Mouse (Mus musculus) kidney, adult 9 months (tissue): Measurements from ENCODE around the gene Asap3.

Experiments used
- DNase-seq: peaks from one replicate; pipeline ENCODE4 v3.0.0; 2022

Asap3 gene

DNA sequence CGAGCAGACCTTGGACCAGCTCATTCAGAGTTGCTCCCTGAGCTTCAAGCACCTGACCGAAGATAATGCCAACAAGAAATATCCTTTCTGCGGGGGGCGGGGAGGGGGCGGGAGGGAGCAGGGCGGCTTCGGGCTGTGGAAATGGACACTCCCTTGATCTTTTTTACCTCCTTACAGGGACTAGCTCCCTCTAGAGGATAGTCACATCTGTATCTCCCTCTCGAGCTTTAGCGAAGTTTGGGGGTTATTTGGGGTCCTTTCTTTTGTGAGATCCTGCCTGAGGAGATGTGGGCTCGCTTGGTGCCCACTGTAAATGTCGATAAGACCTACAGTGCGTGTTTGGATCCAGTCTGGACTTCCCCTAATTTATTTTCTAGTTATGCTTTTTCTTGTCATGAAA is 24.8 kb upstream of the Asap3 start:
- DNase-seq, result no peak

DNA sequence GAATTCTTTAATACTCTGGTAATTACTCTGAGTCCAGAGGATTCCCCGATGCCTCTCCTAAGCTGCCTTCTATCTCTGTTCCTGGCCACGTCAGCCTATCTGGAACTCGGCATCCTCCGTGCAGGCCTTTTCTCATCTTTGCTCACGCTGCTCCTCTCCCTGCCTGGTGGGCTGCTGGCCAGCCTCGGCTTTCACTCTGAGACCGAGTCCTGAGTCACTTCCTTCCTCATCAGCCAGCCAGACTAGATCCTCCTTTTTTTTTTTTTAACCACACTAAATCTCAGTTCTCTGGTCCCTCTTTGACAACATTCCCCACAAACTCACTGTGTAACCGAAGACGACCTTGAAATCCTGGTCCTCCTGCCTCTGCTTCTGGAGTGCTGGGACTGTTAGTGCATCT is 20.8 kb upstream of the Asap3 start:
- no peak for DNase-seq

DNA sequence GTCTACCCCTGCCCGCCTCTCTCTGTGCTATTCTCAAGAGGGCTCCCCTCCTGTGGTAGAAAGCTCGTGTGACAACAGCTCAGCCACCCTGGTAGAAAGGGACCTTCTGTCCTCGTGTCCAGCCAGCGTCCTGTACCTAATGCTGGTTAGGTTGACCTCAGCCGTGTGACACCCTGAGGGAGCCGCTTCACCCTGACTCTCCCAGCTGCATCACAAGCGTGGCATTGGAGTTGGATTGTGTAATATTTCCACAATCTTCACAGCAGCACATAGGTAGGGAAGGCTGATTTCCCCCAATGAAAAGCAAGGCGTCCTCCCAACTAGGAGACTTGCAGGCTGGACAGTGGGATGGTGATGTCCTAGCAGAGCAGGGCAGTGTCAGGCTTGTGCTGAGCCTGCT is 19.9 kb upstream of the Asap3 start:
- no peak for DNase-seq

DNA sequence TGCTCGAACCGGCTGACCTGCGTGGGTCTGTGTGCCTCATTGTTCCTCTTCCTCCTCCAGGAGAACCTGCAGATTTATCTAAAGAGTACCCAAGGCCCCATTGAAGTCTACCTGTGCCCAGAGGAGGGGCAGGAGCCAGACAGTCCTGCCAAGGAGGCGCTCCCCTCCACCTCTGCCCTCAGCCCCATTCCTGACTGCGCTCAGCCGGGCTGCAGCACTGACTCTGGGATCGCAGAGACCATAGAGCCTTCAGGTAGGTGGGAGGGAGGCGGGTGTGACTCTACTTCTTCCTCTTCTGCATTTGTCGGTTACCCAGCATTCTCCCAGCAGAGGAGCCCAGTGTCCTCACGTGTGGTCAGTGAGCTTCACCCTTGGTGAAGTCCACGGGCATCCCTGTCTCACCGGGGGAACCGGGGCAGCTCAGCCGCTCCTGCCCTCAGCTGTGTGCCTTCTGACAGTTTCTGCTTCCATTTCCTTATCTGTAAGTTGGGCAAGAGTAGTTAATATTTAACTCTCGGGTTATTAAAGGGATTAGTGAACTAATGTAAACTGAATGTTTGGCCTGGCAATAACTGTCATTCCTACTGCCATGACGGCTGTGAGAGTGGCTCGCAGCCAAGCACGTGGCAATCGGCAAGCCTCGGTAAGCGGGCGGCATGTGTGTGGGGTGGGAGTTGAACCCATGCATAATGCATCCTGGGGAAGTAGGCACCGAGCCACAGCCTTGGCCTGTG is 19.3 kb upstream of the Asap3 start:
- DNase-seq, result no peak

DNA sequence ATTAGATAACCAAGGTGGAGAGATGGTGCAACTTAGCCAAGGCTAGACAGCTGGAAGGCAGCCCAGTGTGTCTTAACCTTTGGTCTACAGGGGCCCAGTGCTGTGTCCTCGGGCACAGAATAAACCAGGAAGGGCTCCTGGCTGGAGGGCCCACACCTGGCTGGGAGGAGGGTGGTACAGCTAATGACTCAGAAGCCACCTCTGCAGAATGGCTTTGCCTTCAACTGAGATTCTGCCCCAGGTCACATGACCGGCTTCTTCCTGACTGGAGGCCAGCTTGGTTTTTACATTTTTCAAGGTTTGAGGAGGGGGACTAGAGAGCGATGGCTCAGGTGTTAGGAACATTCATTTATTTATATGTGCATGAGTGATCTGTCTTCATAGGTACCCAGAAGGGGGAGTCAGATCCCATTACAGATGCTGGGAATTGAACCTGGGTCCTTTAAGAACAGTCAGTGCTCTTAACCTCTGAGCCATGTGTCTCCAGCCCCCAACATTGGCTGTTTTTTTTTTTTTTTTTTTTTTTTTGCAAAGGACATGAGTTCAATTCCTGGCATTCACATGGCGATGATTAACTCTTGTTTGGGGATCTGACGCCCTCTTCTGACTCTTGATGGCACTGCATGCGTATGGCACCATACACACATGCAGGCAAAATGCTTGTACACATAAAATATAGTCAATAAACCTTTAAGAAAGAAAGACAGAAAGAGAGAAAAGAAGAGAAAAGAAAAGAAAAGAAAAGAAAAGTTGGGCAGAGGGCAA is 17.0 kb upstream of the Asap3 start:
- DNase-seq, result no peak

DNA sequence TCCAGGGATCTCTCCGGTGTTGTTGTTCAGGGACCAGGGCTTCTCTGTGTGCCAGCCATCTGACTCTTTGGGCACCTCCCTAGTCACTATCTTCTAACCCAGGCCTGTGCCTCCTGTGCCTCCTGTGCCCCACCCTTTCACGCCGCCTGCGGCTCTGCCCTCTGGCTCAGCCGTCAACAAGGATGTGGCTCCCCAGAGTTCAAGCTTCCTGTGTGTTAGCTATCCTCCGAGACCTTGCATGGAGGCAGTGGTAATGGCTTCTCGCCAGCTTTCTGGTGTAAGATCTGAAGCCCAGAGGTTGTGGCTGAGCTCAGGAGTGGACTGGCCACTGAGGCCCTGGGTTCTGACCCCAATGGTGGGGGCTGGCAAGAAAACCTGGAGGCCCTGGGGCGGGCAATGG is 16.3 kb upstream of the Asap3 start:
- no peak for DNase-seq

DNA sequence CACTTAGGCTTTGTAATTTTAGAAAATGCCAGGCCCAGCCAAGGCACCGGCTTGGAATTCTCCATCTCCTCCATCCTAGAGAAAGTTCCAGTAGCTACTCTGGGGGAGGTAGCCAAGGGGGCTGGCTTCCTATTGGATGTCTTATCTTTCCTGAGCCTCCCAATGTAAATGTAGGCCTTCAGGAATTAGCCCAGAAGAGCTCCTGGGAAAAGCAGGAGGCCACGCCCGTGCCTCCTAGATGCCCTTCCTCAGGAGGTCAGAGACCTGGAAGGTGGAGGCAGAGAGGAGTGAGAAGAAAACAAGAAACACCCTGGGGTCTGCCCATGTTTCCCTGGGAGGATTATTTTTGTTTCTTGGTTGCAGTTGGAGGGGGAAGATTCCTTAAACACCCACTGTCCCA is 12.6 kb upstream of the Asap3 start:
- DNase-seq, result no peak

DNA sequence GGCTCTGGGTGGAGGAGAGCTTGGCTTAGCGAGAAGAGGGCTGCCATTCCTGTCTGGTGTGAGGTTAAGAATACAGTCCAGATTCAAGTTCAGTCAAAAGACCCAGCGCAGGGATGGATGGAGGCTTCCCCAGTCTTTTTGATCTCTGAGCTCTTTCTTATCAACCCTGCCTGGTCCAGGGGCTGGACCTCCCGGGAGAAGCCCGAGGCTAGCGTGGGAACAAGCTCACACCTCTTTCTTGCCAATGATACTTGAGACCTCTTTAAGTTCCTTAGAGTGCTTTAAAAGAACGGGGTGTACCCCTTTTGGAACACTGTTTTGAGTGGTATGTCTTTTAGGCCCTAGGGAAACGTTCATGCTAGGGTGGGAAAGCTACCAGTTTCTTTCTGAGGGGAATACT is 11.1 kb upstream of the Asap3 start:
- DNase-seq, result no peak

DNA sequence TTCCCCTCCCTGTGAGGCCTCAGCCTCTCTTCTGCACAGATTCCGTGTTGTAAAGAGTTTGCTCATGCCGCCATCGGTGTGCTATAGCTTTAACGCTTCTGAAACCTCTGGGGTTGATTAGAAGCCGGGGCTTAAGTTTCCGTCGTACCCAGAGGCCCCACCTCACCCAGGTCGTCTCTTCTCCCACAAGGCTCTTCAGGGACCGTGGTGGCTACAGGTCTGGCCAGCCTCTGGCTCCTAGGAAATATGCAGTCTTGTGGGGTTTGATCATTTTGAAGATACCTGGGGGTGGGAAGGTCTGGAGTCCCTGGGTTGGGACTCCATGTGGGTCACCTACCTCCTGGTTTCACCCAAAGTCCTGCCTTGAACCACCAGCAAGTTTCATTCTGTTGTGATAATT is 10.5 kb upstream of the Asap3 start:
- DNase-seq, result no peak

DNA sequence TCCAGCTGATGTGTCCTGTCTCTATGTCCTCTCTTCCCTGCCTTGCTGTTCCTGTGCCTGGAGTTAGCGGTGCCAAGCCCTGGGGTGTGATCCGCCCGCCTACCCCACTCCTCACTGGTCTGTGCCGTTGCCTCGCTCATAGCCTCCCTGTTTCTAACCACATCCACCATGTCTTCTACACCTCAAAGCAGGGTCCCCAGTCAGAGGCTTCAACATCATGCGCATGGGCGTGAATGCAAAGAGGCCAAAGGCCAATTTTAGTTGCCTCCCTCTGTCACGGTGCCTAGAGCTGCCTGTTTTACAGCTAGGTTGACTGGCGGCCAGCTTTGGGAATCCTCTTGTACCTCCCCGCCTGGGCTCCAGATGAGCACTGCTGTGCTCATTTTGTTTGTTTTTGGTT is 10.0 kb upstream of the Asap3 start:
- no peak for DNase-seq

DNA sequence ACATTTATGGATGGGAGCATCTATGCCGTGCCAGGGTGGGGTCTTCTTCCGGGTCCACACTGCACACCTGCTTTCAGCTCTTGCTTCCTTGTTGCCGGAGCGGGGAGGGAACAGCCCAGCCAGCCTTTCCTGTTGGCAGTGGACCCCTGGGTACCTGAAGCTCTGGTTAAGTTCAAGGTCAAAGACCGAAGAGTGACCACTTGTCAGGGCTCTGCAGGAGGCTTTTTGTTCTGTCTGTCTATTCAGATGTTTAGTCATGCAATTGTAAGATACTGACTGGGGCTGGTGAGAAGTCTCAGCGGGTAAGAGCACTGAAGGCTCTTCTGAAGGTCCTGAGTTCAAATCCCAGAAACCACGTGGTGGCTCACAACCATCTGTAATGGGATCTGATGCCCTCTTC is 7.3 kb upstream of the Asap3 start:
- no peak for DNase-seq

DNA sequence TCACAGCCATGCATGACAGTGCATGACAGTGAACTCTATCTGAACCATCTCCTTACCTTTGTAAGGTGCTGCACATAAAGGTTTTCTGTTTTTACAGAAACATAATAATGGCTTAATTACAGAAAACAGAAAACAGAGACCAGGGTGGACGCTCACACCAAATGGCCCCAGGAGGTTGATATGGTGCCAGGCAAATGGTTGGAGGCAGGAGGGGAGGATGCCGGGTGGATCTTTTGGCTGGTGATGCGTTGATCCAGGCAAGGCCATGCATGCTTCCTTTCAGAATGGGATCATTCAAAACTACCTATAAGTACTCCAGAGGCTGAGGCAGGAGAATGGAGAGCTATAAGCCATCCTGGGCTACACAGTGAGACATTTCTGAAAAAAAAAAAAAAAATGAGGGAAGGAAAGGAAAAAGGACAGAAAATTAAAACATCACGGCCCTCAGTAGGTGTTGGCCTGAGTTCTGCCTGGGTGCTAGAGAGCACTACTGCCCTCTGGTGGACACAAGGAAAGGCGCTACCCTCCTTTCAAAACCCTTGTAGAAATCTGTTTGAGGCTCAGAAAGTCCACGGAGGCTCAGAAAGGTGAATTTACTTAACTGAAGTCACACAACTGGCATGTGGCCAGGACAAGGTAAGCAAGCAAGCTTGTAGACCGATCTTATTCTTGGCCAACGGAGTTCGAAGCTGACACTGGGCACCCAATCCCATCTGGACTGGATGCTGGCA is 6.4 kb upstream of the Asap3 start:
- DNase-seq, result peak; percentile 60

DNA sequence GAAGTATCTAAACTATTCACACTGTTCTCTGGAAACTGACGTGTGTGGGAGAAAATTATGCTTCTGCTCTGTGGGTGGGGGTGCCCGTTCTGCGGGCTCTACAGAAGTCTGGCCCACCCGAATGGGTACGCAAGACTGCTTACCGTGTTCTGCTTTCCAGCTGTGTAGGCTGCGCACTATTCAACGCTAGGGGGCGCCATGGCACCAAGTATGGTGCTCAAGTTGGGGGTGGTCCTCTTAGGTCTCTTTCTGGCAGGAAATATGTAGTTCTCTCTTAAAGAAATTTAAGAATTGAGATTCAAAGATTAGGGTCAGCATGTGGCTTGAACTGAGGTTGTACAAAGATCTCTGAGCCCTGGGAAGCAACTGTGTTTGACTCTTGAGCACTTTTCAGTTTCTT is 3.7 kb upstream of the Asap3 start:
- peak; percentile 65 for DNase-seq

DNA sequence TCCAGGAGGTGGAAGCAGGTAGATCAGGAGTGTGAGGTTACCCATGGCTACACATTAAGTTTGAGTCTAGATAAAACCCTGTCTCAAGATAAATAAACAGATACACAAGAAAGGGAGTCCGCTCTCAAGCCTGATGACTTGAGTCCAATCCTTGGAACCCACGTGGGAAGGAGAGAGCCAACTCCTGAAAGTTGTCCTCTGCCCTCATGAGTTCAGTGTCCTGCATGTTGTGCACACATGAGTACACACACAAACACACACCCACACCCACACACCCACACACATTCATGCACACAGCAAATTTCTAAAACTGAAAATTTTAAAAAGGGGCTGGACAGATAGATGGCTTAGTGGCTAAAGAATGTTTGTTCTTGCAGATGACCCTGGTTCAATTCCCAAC is 1.4 kb upstream of the Asap3 start:
- peak; percentile 66 for DNase-seq

DNA sequence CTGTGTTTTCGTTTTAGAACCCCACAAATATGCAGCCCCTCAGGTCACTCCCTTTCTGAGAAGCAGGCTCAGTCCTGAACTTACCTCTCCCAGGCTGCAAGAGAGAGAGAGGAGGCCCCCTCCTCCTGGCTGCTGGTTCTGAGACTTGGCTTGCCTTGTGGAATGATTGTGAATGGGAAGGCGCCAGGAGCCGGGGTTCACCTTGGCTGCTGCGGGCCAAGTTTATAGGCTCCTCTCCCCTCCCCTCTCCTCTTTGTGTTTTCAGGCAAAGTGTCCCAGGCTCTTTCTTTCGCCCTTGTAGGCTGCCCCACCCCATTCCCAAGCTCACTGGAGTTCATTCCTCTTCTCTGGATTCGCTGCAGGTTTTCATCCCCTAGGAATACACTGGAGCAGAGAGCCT is 778 bp downstream of the Asap3 start:
- DNase-seq, result peak; percentile 32

DNA sequence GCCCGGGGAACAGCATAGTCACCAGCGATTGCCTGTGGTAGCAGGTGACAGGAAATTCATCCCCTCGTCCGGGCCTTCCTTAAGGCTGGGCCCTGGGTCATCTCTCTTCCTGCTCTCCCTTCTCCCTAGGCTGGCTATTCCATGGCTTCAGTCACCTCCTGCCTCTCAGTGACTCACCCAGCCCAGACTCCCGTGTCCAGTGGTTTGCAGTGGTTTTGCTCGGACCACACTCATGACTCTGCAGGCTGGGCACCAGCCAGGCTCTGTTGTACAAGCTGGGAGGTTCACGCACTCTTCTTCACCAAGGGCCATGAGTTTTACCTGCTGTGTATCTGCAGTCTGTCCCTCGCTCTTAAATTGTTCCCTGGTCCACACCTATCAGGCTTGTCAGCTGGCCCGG is 4.8 kb downstream of the Asap3 start:
- DNase-seq, result no peak

DNA sequence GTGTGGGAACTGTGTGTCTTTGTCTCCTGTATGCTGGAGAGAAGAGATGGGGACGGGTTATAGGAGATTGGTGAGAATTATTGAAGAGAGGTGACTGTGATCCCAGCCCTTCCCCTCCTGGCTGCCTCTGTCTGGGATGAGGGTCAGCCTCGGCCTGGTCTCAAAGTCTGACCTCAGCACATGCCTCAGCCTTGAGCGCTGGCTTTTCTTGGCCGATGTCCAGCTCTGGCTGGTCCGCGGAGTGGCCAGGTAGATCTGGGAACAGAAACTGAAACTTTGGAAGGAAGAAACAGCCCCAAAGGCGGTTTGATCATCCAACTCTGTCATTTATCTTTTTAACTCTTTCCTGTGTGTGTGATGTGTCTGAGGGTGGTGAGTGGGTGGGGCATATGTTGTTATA is 7.5 kb downstream of the Asap3 start:
- peak; percentile 84 for DNase-seq

DNA sequence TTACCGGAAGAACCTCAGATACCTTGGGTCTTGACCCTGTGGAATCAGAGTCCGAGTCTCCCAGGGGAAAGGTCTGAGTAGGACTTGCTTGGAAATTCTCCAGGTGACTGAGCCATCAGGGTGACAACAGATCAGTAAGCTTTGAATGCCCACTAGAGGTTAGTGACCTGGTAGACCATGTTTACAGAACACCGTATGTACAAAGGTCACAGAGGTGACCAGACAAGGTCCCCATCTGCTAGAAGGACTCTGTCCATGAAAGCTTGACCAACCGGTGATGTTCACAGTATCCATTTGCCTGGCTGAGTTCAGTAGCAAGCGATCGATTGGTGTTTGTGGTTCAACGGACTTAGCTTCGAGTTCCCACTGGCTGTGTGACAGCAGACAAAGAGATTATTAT is 8.7 kb downstream of the Asap3 start:
- DNase-seq, result peak; percentile 47

DNA sequence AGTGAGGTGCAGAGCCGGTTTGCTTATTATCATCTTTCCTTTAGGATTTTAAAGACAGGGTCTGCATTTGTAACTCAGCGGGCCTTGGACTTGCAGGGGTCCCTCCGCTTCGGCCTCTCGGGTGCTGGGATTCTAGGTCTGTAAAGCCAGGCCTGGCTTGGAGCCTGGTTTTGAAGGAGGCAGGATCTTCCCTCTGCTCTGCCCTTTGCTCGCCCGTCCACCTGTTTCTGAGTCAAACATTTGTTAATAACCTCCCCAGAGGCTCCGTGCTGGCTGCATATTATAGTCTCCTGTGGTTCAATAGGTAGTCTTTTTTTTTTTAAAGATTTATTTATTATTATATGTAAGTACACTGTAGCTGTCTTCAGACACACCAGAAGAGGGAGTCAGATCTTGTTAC is 9.4 kb downstream of the Asap3 start:
- peak; percentile 67 for DNase-seq

DNA sequence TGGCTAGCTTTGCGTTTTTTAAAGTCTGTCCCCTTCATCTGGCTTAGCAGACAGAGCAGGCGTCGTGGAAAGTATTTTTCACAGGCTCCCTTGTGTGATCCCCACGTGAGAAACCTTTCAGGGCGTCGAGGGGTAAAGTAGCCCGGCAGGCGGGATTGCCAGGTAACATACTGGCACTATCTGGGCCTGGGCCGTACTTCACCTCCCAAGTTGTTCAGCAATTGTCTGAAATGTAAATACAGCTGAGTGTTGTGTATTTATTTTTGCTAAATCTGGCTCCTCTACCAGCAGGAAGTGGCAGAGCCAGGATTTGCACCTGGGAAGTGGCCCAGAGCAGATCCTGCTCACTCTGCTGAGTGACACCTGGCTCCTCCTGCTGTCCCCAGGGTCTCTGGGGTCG is 10.9 kb downstream of the Asap3 start:
- DNase-seq, result no peak

DNA sequence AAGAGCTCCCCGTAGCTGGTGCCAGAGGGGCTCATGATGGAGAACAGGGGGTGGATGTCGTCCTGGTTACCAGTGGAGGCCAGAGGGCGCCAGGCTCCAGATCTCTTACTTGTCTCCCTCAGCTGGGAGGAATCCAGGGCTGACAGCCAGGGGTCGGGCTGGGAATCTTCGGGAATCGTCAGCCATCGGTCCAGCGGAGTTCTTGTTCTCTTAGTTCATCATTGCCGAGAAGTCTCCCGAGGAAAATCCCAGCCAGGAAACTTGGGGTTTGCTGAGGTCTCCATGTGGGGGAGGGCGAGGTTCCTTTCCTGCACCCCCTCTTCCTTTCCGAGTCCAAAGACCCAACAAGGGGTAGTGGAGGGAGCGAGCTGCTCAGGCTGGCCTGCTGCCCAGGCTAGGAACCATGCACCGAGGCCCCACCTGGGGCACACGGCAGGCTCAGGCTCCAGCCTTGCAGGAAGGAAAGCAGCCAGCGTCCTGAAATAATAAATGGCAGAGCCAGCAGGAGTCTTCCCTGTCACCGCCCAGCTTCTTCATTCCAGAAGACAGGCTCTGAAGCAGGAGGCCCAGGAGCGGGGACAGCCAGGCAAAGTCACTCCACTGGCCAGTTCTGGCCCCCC is 12.5 kb downstream of the Asap3 start:
- peak; percentile 59 for DNase-seq

DNA sequence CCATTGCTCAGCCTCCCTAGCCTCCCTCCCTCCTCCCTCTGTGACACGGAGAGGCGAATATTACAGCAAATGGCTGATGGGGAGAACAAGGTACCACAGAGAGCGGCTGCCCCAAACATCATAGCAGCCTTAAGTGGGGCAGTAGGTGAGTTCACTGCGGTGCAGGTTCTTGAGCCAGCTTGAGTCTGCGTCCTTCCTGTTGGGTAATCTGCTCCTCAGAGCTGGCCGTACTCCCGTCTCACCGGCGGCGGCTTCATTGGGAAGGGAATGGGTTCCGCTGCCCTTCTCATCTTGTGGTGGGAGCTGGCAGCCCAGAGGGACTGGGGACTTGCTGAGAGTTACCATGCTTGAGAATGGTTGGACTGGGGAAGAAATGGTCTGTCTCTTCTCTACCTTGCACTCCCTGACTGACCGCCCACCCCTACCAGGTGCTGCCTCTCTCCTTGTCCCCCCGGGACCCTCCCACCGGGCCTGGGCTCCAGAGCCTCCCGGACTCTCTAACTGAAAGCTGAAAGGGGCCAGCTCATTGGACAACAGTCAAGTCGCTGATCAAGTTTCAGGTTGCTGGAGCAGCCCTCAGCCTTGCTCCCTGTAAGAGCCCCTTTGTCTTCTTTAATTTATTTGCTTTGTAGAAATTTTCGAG is 14.1 kb downstream of the Asap3 start:
- no peak for DNase-seq
